Mouse (Mus musculus): Measurements from ENCODE around the gene Nkiras1.
"Not testable (repeated sequence)": the region's sequence is repeated elsewhere in the genome, so short reads cannot be mapped to it uniquely, and the experiment has no call there.

GRCm38 (mm10) chr14:18226181-18226580 is 44.8 kb upstream of the Nkiras1 start:
- TF ChIP-seq CTCF (IDR thresholded peaks at IDR 0.05; ENCODE audit: insufficient read depth, low read length); POLR2A (IDR thresholded peaks at IDR 0.05; ENCODE audit: borderline replicate concordance, extremely low read depth, low read depth, low read length): not testable (repeated sequence)

All from lung, adult 2 months (tissue).